Mouse (Mus musculus) G1E (cell line): ENCODE results near the gene Tanc2.

Experiments
- CTCF ChIP-seq: IDR thresholded peaks from 2 replicates; pipeline ENCODE4 v1.5.1; 2012; ENCODE audit warnings: low read depth, low read length, inconsistent platforms, mixed read lengths
- GATA1 ChIP-seq: IDR thresholded peaks from 2 replicates; pipeline ENCODE4 v1.6.1; 2012; ENCODE audit warnings: borderline replicate concordance, low read length, inconsistent platforms, mixed read lengths
- POLR2AphosphoS5 ChIP-seq: IDR thresholded peaks from 2 replicates; pipeline ENCODE4 v1.6.1; 2012; ENCODE audit warnings: low read depth, low read length, inconsistent platforms; ENCODE audit not compliant: insufficient replicate concordance
- TAL1 ChIP-seq: conservative IDR thresholded peaks from 2 replicates; pipeline ENCODE4 v1.6.1; 2012; ENCODE audit warnings: low read depth, low read length, inconsistent platforms, mixed read lengths

DNA sequence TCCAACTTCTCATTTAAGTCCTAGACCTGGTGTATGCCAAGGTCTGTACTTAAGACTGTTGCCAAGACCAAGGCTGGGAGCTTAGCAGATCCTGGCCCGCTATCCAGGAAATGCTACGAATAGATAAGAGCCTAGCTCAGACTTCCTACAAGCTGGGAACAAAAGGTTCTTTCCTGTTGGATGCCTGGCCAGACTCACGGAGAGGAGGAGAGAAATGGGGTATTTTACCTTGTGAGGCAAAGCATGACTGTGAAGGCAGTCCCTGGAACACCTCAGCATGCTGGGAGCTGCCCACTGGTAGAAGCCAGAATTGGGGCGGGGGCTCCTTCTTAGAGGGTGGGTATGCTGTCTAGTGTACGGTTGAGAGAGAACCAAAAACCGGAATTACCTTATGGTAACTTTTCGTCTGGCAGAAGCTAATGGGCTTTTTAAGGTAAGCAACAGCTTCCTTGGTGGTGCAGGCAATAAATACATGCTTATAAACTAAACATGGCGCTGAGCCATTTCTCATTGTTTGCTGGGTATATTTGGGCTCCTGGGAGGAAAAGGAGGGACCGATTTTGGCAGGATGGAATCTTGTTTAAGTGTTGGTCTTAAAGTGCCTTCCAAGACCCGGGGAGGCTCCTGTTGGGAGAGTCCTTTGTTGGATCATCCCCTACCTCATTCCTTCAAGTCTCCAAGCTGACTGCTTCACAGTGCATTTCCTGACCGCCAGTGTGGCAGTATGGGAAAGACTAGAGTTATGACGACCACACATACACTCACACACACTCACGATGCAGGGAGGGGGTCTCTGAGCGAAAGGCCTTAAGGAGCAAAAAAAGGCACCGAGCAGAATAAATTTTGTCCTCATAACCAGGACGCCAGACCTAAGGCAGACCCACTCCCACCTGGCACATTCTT, 355.2 kb downstream of the Tanc2 start:
- no peak for TF ChIP-seq CTCF
- no peak for TF ChIP-seq POLR2AphosphoS5
- TF ChIP-seq TAL1: no peak
- TF ChIP-seq GATA1: no peak
